Mouse (Mus musculus) inflammation-experienced regulatory T-cells, adult 6 months (primary cell): ENCODE results near the gene Clec18a. TPM values are rescaled to one million over a fixed set of nuclear protein-coding genes. Genes with fewer than 3 reads are reported as not detected.
"Not testable (repeated sequence)": the region's sequence is repeated elsewhere in the genome, so short reads cannot be mapped to it uniquely, and the experiment has no call there.

Experiments
- ATAC-seq: one replicate; pipeline ENCODE4 v1.8.0; 2017
- polyA plus RNA-seq, 3 experiments: library from polyadenylated mRNA; unstranded; fragments of 100-300 nt; shearing (Covaris generic); gene quantifications; one replicate each; pipeline ENCODE4 v1.2.1; 2017

Gene Clec18a
- polyA plus RNA-seq, 3 experiments from 2014 or later, result not detected

- peak; percentile 98 for ATAC-seq
Observed at GRCm38 (mm10) chr8:111056158-111056663, 36.0 kb downstream of the Clec18a start, which contains the start of gene Exosc6. Gene Exosc6 (plus strand): TSS chr8:111056339.

DNA sequence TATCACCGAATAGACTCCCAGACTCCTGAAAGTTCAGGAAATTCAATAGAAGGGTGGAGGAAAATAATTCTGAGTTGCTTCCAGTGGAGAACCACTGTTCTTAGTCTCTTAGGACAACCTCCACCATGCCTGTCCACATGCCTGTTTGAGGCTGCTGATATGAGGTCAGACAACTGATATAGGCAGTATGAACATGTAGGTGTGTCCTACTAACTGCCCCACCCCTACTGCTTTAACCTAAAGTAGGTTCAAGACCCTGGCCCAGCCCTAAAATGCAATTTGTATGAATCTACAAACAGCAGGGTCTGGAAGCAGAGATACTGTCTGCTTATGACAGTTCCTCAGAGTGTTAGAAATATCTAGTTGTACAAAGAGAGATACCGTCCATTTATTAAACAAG, 36.6 kb downstream of the Clec18a start:
- ATAC-seq, result no peak

DNA sequence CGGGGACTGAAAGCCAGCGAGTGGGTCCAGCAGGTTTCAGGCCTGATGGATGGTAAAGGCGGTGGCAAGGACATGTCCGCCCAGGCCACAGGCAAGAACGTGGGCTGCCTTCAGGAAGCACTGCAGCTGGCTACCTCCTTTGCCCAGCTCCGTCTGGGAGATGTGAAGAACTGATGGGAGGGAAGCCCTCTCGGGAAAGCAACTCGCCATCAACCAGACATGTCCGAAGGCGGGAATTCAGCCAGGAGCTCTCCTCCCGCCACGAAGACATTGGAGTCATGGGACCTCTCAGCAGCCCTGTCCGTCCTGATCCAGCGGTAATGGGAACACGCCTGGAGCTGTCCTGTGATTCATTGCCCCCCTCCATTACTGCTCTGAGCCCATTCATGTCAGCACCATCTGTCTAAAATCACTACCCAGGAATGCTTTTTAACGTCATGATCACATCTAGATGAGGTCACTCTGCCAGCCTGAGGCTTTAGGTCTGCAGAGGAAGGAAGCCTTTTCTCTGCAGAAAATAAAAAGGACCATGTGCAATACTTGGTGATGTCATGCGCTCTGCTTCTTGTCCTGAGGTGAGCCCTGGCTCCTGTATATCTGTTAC, 37.1 kb downstream of the Clec18a start:
- no peak for ATAC-seq

GRCm38 (mm10) chr8:111053827-111054518, 38.3 kb downstream of the Clec18a start:
- no peak for ATAC-seq

- ATAC-seq, result no peak
Observed at GRCm38 (mm10) chr8:111049106-111049505, 43.1 kb downstream of the Clec18a start.

- peak; percentile 25 for ATAC-seq
Observed at GRCm38 (mm10) chr8:111048694-111049093, 43.5 kb downstream of the Clec18a start.

- ATAC-seq, result no peak
Observed at GRCm38 (mm10) chr8:111044003-111044734, 48.1 kb downstream of the Clec18a start.

GRCm38 (mm10) chr8:111042546-111042945, 49.7 kb downstream of the Clec18a start:
- no peak for ATAC-seq

GRCm38 (mm10) chr8:111036591-111036990, 55.6 kb downstream of the Clec18a start:
- no peak for ATAC-seq

DNA sequence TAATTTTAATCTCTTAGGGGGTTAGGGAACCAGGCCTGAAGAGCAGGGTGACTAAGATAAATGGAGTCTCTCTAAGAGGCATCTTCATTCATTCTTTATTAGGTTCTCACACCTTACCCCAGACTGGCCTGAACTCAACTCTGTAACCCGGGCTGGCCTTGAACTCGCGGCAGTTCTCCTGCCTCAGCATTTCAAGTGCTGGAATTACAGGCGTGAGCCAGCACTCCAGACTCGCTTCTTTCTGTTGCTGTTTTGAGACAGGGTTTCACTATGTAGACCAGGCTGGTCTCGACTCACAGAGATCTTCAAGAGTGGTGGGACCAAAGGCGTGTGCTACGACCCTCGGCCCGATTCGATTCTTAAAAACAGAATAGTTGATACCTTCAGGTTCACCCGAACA, 58.0 kb downstream of the Clec18a start:
- no peak for ATAC-seq

DNA sequence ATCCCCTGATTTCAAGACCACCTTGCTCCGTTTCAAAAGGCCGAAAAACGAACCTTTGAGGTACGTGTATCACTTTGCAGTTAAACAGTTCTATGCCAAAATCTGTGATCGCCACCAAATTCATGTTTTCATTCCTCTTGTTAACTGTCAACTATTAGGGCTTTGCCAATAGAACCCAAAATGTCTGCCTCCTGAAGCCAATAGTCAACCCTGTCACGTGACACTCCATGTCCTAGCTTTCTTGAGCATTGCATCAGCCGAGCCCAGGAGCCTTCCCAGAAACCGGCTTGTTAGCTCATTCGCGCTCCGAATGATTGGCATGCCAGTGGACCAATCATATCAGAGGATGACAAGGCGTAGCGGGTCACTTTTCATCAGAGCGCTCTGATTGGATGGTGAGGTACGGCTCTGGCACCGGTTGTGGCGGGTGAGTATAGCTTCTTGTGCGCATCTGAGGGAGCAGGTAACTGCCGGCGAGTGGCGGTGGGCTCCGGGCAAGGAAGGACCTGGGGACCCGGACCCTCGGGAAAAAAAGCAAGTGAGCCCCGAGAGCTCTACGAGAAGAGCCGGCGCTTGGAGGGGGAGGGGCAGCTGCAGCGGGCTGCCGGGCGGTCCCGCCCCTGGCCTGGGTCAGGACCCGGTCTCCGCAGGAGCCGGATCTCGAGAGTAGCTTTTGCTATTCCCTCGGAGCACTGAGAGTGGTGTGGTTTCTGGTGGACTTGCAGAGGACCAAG, 58.6 kb downstream of the Clec18a start:
- peak; percentile 96 for ATAC-seq

GRCm38 (mm10) chr8:111032916-111033315, 59.3 kb downstream of the Clec18a start, which contains the start of gene Aars:
Gene Aars (plus strand): TSS chr8:111033144.
- ATAC-seq, result no peak

DNA sequence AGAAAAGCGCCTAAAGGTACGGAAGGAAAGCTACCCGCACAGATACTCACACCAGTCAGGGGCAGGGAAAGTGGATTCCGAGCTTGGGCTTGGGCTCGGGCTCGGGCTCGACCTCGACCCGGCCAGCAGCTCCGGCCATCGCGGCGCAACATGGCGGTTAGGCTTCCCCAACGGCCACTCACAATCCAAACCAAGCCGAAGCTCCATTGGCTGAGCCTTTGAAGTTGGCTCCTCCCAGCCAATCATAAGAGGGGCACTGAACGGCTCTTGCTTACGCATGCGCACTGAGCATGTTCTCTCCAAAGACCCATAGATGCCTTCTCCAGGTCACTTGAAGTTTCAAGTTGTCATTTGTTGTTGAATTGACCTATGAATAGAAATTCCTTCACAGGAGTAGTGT, 60.7 kb downstream of the Clec18a start, which contains the start of gene Ddx19b:
Ddx19b (minus strand) TSS at position 180 of the 400 bp plus-strand sequence.
- no peak for ATAC-seq

DNA sequence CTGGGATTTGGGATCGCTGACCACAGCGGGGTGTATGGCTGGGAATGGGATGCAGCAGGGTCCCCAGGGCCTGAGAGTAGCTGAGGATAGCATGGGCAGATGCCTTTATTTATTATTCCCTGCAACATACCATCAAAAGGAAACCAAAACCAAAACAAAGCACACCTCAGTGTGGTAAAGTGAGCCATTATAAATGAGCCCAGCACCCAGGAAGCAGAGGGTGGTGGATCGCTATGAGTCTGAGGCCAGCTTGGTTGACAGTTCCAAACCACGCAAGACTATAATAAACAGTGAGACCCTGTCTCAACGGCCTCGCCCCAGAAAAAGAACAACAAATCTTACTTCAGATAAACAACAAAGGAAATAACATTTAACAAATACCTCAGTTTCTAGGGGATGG, 62.2 kb downstream of the Clec18a start:
- peak; percentile 49 for ATAC-seq

- ATAC-seq, result peak; percentile 14
Observed at GRCm38 (mm10) chr8:111029589-111029988, 62.6 kb downstream of the Clec18a start.

DNA sequence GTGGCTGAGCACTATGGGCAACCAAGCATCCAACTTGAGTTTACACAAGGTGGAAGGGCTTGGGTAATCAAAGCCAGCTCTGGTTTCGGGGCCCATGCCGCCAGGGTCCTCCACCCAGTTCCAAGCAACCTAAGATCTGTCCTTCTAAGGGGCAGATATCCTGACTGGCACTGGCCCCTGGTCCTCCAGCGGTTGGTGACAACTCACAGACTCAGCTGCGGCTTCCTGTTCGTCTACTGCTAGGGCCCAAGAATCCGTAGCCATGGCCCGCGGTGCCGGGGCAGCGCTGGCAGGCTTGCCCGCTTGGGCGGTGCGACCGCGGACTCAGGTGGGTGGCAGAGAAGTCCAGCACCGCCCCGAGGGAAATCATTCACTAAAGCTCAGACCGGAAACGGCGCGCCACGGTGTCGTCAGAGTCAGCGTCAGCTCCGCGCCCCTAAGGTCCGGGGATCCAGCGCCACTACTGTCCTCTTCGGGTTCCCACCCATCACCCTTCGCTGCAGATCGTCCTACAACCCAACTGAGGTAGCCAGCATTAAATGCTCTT, 64.8 kb downstream of the Clec18a start:
- ATAC-seq, result peak; percentile 71

- not testable (repeated sequence) for ATAC-seq
Observed at GRCm38 (mm10) chr8:111026609-111027008, 65.6 kb downstream of the Clec18a start.

DNA sequence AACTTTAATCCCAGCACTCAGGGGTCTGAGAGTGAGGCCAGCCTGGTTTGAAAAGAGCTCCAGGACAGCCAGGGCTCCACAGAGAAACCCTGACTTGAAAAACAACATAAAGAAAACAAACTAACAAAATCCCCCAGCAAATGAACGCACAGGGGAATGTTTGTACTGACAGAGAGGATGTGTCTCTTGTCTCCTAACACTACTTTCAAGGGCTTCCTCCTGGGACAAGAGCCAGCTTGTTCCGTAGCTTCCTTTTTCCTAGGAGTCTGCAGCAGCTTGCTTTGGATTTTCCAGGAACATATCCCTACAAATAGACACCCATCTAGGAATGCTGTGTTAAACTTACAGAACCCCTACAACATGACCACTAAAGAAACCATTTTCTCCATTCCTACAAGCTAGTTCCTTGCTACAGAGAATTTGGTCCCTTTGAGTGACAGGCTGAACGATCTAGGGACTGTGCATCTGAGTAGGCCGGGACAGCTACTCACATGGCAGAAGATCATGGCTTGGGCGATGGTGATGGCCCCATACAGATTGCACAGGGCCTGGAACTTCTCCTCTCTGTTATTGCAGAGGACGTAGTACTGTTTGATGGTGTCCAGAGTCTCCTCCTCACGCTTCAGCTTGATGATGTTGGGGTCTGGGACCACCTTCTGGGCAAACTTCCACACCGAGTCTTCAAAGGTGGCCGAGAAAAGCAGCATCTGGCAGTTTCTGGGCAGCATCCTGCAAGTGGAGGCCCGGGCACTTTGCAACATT, 81.8 kb downstream of the Clec18a start:
- not testable (repeated sequence) for ATAC-seq
